Mouse (Mus musculus) heart, adult 10 weeks (tissue): ENCODE data around the gene Vmn2r91. TPM values are rescaled to one million over a fixed set of nuclear protein-coding genes. Genes with fewer than 3 reads are reported as not detected.

Experiments used
- polyA plus RNA-seq: library from polyadenylated mRNA; stranded (reverse); fragments of 350-450 nt; fragmentation: Illumina TruSeq; extraction: RNeasy Lipid Tissue Mini Kit (QIAGEN cat#74804); gene quantifications from one replicate; pipeline ENCODE4 v1.2.3, GENCODE M21; 2014; ENCODE audit warnings: low read depth, low replicate concordance

Vmn2r91 gene
- polyA plus RNA-seq = not detected

GRCm38 (mm10) chr17:18084716-18085115 is at the start of gene Vmn2r91:
Gene Vmn2r91 (plus strand): TSS chr17:18085016.

GRCm38 (mm10) chr17:18049124-18049523 is 35.7 kb upstream of the Vmn2r91 start, which contains the start of gene Vmn2r124:
Gene Vmn2r124 (plus strand): TSS chr17:18049424.

GRCm38 (mm10) chr17:18151587-18151986 is 66.8 kb downstream of the Vmn2r91 start, which contains the start of gene Vmn2r92:
Gene Vmn2r92 (plus strand): TSS chr17:18151887.

Other genes with a start within 250 kb of the Vmn2r91 start
- gene Has1, start 229.8 kb upstream of the Vmn2r91 start, polyA plus RNA-seq = 0.76 TPM
- gene Fpr1, start 201.1 kb upstream of the Vmn2r91 start, polyA plus RNA-seq = not detected
- 0.71 TPM for gene Fpr2, start 197.2 kb upstream of the Vmn2r91 start, polyA plus RNA-seq
- not detected for gene Fpr3, start 197.2 kb upstream of the Vmn2r91 start, polyA plus RNA-seq
- not detected for gene Fpr-rs4, start 63.3 kb upstream of the Vmn2r91 start, polyA plus RNA-seq
- not detected for gene Vmn2r124, start 35.6 kb upstream of the Vmn2r91 start, polyA plus RNA-seq
- not detected for gene Vmn2r92, start 66.9 kb downstream of the Vmn2r91 start, polyA plus RNA-seq
- not detected for gene Vmn2r94, start 192.7 kb downstream of the Vmn2r91 start, polyA plus RNA-seq
- gene Vmn2r93, start 213.1 kb downstream of the Vmn2r91 start, polyA plus RNA-seq = not detected